Mouse (Mus musculus) hindbrain, embryonic 11.5 days (tissue): ENCODE data around the gene Mtm1. TPM values are rescaled to one million over a fixed set of nuclear protein-coding genes. Genes with fewer than 3 reads are reported as not detected.

ENCODE experiments used
- ATAC-seq: fragments of 200-750 bp; cut with Nextera tagmentation; 2 replicates; pipeline ENCODE4 v1.8.0; 2017; ENCODE audit warnings: mild to moderate bottlenecking, moderate TSS enrichment, moderate library complexity; ENCODE audit not compliant: low FRiP score
- DNase-seq: peaks from one replicate; pipeline ENCODE4 v3.0.0-alpha.2; 2015; ENCODE audit warnings: low spot score
- H3K27ac ChIP-seq: fragments of 300-500 bp; sonication (generic); 2 replicates; pipeline ENCODE4 v1.5.1; 2014; ENCODE audit warnings: mild to moderate bottlenecking, low read depth, low read length
- H3K27me3 ChIP-seq: fragments of 300-500 bp; sonication (generic); 2 replicates; pipeline ENCODE4 v1.6.1; 2014; ENCODE audit warnings: mild to moderate bottlenecking, low read length, moderate library complexity, mixed read lengths; ENCODE audit not compliant: control insufficient read depth, insufficient read depth
- H3K36me3 ChIP-seq: fragments of 300-500 bp; sonication (generic); 2 replicates; pipeline ENCODE4 v1.6.1; 2014; ENCODE audit warnings: mild to moderate bottlenecking, low read length, moderate library complexity, mixed read lengths; ENCODE audit not compliant: control insufficient read depth, insufficient read depth
- H3K4me1 ChIP-seq: fragments of 300-500 bp; sonication (generic); replicated peaks from 2 replicates; pipeline ENCODE4 v1.6.1; 2014; ENCODE audit warnings: low read length, mixed read lengths; ENCODE audit not compliant: control insufficient read depth, insufficient read depth
- H3K4me2 ChIP-seq: fragments of 300-500 bp; sonication (generic); replicated peaks from 2 replicates; pipeline ENCODE4 v1.6.1; 2014; ENCODE audit warnings: mild to moderate bottlenecking, low read depth, low read length
- H3K4me3 ChIP-seq: fragments of 300-500 bp; sonication (generic); 2 replicates; pipeline ENCODE4 v1.5.1; 2014; ENCODE audit warnings: low read depth, low read length
- H3K9ac ChIP-seq: fragments of 300-500 bp; sonication (generic); 2 replicates; pipeline ENCODE4 v1.6.1; 2014; ENCODE audit warnings: low read depth, low read length
- H3K9me3 ChIP-seq: fragments of 300-500 bp; sonication (generic); 2 replicates; pipeline ENCODE4 v1.6.1; 2016; ENCODE audit warnings: low read length; ENCODE audit not compliant: control insufficient read depth
- WGBS: fragments of 180-500 bp; shearing (Covaris S2); extraction: QIAGEN DNeasy Blood & Tissue Kit; methylation state at CpG from one replicate; pipeline ENCODE4 v1.1.7; 2014; 5-methylcytosine and 5-hydroxymethylcytosine counted together
- polyA plus RNA-seq: library from polyadenylated mRNA; unstranded; fragments of >200 nt; fragmentation: Nextera tagmentation; extraction: Ambion mirVana; gene quantifications from 2 replicates; pipeline ENCODE4 v1.2.1, GENCODE M21; 2014

Mtm1 gene
- 3.9 and 4.5 TPM in 2 replicates for polyA plus RNA-seq

DNA sequence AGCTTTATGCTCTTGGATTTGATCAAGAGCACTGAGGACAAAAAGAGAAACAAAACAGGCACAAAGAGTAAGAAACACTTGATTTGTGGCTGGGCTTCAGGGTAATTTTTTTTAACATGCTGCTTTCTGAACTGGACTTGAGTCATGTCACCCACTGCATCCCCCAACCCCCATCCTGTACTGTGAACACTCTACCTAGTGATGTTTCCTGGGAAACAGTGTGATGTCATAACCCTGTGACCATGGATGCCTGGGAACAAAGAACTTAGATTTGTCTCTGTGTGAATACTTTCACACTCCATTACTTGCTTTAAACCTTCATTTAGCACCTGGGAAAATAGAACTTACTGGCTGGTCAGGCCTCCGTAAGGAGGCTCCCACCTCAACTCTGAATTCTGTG is at the start of gene Mtm1:
Gene Mtm1, plus strand, starts transcription at position 301 of the 400 bp plus-strand sequence.
- Histone ChIP-seq H3K4me1 (no peaks in the 10 kb centered on the region), H3K27ac (no peak within 1 kb of the TSS), H3K9ac (no peak within 1 kb of the TSS), H3K36me3 (no peaks in the 10 kb centered on the region), H3K9me3 (no peaks in the 10 kb centered on the region), H3K4me3 (no peak within 1 kb of the TSS), H3K4me2 (no peak within 1 kb of the TSS), H3K27me3 (no peaks in the 10 kb centered on the region)
- DNase-seq, result peak; percentile 3
- ATAC-seq, result no peak
- WGBS, result 58% methylated on average over 1 of the region's 1 CpGs

DNA sequence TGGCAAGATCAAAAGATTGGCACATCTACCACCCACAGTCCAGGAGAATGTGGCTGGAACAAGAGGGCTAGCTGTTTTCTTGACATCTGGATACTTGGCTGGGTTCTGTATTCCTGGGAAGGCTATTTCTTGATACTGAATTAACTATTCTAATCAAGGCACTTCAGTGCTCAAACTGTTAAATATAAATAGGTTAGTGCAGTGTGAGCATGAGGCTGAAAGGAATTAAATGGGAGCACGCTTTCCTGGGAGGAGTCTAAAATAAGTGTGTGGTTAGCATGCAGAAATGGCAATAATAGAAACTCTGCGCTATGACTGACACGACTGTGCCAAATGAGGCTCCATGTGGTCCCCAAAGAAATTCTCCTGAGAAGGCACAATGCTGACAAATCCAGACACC is 29.0 kb upstream of the Mtm1 start:
- ATAC-seq, result no peak
- H3K4me3 ChIP-seq, result no peak overlapping the region
- no peak overlapping the region for H3K9ac ChIP-seq
- H3K27me3 ChIP-seq, result no peaks in the 10 kb centered on the region
- no peaks in the 10 kb centered on the region for H3K9me3 ChIP-seq
- no peaks in the 10 kb centered on the region for H3K4me1 ChIP-seq
- H3K27ac ChIP-seq, result no peak overlapping the region
- 86% methylated on average over 3 of the region's 3 CpGs for WGBS
- no peaks in the 10 kb centered on the region for H3K36me3 ChIP-seq
- no peak for DNase-seq
- H3K4me2 ChIP-seq, result no peak overlapping the region

DNA sequence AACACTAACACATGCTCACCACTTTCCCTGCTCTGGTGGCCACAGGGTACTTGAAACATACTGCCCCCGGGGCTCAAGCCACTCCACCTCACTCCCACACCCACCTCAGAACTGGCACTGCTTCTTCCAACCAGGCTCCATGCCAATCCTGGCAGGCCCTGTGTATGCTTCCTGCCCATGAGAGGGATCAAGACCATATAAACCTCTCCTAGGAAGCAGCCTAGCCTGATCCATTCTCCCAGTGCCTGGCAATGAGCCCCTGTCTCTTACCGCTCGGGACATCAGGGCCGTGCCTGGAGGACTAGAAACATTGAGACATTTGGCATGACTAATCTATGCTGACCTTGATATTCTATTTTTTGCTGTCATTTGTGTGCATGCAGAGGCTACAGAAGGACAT is 26.9 kb upstream of the Mtm1 start:
- 95% methylated on average over 4 of the region's 4 CpGs for WGBS
- no peak for DNase-seq
- H3K4me1 ChIP-seq, result no peaks in the 10 kb centered on the region

DNA sequence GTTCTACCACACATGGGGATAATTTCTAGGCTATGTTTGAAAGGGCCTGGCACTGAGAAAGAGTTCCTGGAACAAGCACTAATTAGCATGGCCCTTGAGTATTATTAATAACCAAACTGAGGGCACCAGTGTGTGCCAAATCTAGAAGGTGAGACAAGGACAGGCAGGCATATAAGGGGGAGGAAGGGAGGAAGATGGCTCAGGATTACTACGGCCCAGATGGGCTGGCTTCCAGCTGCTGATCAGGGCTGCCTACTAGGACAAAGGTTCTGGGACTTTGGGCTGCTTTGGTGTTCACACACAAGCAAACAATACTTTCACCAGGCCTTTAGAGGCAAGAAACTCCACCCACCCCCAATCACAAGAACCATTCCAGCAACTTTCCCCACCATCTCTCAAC is 24.2 kb upstream of the Mtm1 start:
- no peak for DNase-seq
- Histone ChIP-seq H3K9me3 (no peaks in the 10 kb centered on the region), H3K27ac (no peak overlapping the region), H3K4me2 (no peak overlapping the region), H3K27me3 (no peaks in the 10 kb centered on the region), H3K4me3 (no peak overlapping the region), H3K9ac (no peak overlapping the region), H3K4me1 (no peaks in the 10 kb centered on the region), H3K36me3 (no peaks in the 10 kb centered on the region)
- 63% methylated on average over 1 of the region's 1 CpGs for WGBS
- no peak for ATAC-seq

More for the DNA sequence above, 26.9 kb upstream of the Mtm1 start:
- Histone ChIP-seq H3K27ac (no peak overlapping the region), H3K36me3 (no peaks in the 10 kb centered on the region), H3K27me3 (no peaks in the 10 kb centered on the region), H3K4me2 (no peak overlapping the region), H3K9me3 (no peaks in the 10 kb centered on the region), H3K4me3 (no peak overlapping the region), H3K9ac (no peak overlapping the region)
- ATAC-seq, result no peak

DNA sequence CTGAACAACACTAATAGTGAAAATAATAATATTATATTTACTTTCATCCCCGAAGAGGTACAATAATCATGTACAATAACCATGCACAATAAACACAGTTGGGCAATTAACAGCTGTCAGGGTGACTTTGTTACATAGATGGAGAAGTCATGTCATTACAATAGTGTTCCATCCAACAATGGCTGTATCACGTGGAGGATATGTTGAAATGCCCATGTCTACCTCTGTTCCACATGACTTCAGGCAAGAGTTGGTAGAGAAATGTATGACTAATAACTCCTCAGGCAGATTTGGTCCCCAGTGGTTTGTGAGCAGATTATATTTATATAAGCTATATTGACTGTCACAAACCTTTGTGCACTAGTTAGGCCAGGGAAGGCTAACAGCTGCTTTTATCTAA is 5.8 kb upstream of the Mtm1 start:
- H3K9ac ChIP-seq, result no peak overlapping the region
- no peak overlapping the region for H3K4me2 ChIP-seq
- no peak for ATAC-seq
- no peaks in the 10 kb centered on the region for H3K4me1 ChIP-seq
- H3K4me3 ChIP-seq, result no peak overlapping the region
- 71% methylated on average over 2 of the region's 2 CpGs for WGBS
- DNase-seq, result no peak
- no peaks in the 10 kb centered on the region for H3K27me3 ChIP-seq
- H3K36me3 ChIP-seq, result no peaks in the 10 kb centered on the region
- no peak overlapping the region for H3K27ac ChIP-seq
- no peaks in the 10 kb centered on the region for H3K9me3 ChIP-seq

DNA sequence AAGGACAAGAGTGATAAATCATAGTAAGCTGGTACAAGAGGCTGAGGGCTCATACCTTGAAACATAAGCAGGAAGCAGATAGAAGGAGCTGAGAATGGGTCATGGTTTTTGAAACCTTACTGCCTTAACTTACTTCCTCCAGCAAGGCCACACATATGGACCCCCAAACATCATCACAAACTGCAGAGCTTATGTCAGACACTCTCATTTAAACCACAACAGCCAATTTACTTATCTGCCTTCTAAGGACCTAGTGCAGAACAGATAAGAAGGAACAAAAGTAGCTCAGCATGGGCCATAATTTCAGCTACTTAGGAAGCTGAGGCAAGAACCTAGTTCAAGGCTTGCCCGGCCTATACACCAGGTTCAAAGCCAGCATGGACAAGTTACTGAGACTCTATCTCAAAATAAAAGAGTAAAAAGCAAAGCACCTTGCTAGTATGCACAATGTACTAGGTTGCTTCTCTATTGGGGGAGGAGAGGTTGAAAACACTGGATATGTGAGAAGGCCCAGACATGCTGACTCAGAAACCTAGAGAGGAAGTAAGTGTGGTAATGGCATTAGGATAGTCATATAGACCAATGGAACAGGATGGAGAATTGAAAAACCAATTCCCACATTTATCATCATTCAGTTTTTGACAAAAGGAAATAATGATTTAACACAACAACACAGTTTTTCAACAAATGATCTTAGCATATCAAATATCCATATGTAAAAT is 4.6 kb upstream of the Mtm1 start:
- H3K9me3 ChIP-seq, result no peaks in the 10 kb centered on the region
- H3K9ac ChIP-seq, result no peak overlapping the region
- H3K27me3 ChIP-seq, result no peaks in the 10 kb centered on the region
- H3K27ac ChIP-seq, result no peak overlapping the region
- H3K4me2 ChIP-seq, result no peak overlapping the region
- 89% methylated on average over 1 of the region's 1 CpGs for WGBS
- no peaks in the 10 kb centered on the region for H3K36me3 ChIP-seq
- H3K4me1 ChIP-seq, result no peaks in the 10 kb centered on the region
- ATAC-seq (no peak), DNase-seq (no peak)
- no peak overlapping the region for H3K4me3 ChIP-seq

DNA sequence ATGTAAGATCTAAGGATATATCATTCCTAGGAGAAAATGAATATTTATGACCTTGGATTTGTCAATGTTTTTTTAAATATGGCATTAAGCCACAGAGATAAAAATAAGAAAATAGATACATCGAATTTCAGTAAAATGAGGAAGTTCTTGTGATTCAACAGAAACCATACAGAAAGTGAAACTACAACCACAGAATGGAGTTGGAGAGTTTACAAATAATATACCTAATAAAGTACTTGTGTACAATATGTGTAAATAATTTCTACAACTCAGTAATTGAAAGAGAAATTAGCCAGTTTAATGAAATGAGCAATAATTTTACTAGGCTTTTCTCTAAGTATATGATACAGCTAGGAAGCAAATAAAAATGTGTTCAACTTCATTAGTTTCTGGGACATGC is 4.0 kb upstream of the Mtm1 start:
- no peak for DNase-seq
- Histone ChIP-seq H3K27me3 (no peaks in the 10 kb centered on the region), H3K27ac (no peak overlapping the region), H3K4me2 (no peak overlapping the region), H3K36me3 (no peaks in the 10 kb centered on the region), H3K9me3 (no peaks in the 10 kb centered on the region), H3K4me3 (no peak overlapping the region), H3K4me1 (no peaks in the 10 kb centered on the region), H3K9ac (no peak overlapping the region)
- WGBS, result 76% methylated on average over 1 of the region's 1 CpGs
- no peak for ATAC-seq

DNA sequence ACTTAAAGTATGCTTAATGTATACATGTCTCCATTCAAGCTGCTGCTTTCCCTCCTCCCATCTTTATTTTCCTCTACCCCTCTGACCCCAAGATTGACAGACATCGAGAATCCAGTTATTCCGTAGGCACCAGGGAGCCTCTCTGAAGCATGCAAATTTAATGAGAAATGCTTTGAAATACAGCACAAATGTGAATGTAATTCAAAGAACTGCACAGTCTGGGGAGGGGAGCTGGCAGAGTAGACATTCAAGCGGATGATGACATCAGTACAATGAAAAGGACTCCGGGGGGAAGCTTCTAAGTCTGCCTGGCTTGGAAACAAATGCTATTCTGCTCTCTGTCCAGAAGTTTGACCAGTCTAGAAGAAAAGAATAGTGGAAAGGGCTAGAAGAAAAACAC is 2.3 kb downstream of the Mtm1 start:
- H3K4me3 ChIP-seq, result no peak overlapping the region
- H3K36me3 ChIP-seq, result no peaks in the 10 kb centered on the region
- H3K4me2 ChIP-seq, result no peak overlapping the region
- H3K9me3 ChIP-seq, result no peaks in the 10 kb centered on the region
- H3K27me3 ChIP-seq, result no peaks in the 10 kb centered on the region
- H3K4me1 ChIP-seq, result no peaks in the 10 kb centered on the region
- WGBS, result 52% methylated on average over 4 of the region's 4 CpGs
- no peak for ATAC-seq
- DNase-seq, result no peak
- no peak overlapping the region for H3K27ac ChIP-seq
- H3K9ac ChIP-seq, result no peak overlapping the region

DNA sequence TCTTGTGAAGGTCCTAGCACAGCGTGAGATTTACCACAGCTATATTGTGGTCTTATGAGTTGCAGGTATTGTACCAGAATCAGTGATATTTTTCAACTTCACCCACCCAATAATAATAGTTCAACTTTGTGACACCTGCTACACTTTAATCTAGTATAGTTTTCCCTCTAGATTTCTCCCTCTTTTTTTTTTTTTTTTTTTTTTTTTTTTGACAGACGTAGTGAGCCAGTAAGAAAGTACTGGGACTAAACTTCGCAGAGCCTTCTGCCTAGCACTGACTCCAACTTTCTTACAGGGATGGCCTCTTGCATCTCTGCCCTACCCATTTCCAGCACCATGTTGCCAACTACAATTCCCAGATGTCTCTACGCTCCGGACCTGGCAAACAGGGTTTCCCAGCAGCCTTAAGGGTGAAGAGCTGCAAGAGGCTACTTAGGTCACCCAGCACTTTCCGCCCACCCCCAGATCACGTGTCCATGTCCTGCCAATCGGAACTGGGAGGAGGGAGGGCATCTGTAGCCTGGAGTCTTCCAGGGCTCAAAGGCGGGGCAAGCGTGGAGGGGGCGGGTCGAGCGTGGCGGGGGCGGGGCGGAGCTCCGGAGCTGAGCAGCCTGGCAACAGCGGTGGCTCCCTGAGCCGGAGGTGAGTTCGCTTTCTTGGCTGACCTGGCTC is 4.0 kb downstream of the Mtm1 start:
- Histone ChIP-seq H3K27ac (no peak overlapping the region), H3K9me3 (no peaks in the 10 kb centered on the region), H3K9ac (0 out of 2 replicates have a peak overlapping the region, but pooled peaks have one; percentile 37), H3K27me3 (no peaks in the 10 kb centered on the region), H3K36me3 (no peaks in the 10 kb centered on the region), H3K4me2 (peak overlapping the region; percentile 54; the same call in 1 of the 2 replicates), H3K4me1 (no peaks in the 10 kb centered on the region), H3K4me3 (peak overlapping the region; percentile 39)
- ATAC-seq (peak; percentile 97), DNase-seq (peak; percentile 80)
- WGBS, result 23% methylated on average over 19 of the region's 20 CpGs
